Mouse (Mus musculus) bone marrow, adult 2 months (tissue): ENCODE data around the gene Mtcl1. TPM values are rescaled to one million over a fixed set of nuclear protein-coding genes. Genes with fewer than 3 reads are reported as not detected.

Source experiments
- H3K27ac ChIP-seq: fragments of 200-500 bp; 2 replicates; pipeline ENCODE4 v1.5.1; 2012; ENCODE audit warnings: low read depth, mild to moderate bottlenecking, control low read depth, inconsistent platforms, low read length; ENCODE audit not compliant: control insufficient read depth, poor library complexity, insufficient read depth
- H3K4me1 ChIP-seq: fragments of 200-500 bp; 2 replicates; pipeline ENCODE4 v1.6.1; 2011; ENCODE audit warnings: low read length; ENCODE audit not compliant: control insufficient read depth, insufficient read depth
- H3K4me3 ChIP-seq: fragments of 200-500 bp; replicated peaks from 2 replicates; pipeline ENCODE3; 2011; ENCODE audit warnings: mild to moderate bottlenecking, low read depth, low read length, control low read depth; ENCODE audit not compliant: control insufficient read depth
- CTCF ChIP-seq: fragments of 200-500 bp; IDR thresholded peaks from 2 replicates; pipeline ENCODE4 v1.5.1; 2011; ENCODE audit warnings: low read length, control low read depth; ENCODE audit not compliant: control insufficient read depth, insufficient read depth
- POLR2A ChIP-seq: fragments of 200-500 bp; IDR thresholded peaks from 2 replicates; pipeline ENCODE4 v1.6.1; 2011; ENCODE audit warnings: low read depth, mild to moderate bottlenecking, control low read depth, low read length, borderline replicate concordance; ENCODE audit not compliant: control insufficient read depth
- WGBS: fragments of 180-500 bp; shearing (Covaris S2); methylation state at CpG from one replicate; pipeline ENCODE4 v1.1.7; 2018; 5-methylcytosine and 5-hydroxymethylcytosine counted together
- polyA plus RNA-seq: library from polyadenylated mRNA; stranded (reverse); fragments of >200 nt; gene quantifications from 2 replicates; pipeline ENCODE4 v1.2.4, GENCODE M21; 2011; ENCODE audit warnings: low replicate concordance; ENCODE audit not compliant: missing spikeins, insufficient read depth, insufficient read length

The Mtcl1 gene
- polyA plus RNA-seq, 1 experiment = 4.2 TPM

GRCm38 (mm10) chr17:66451143-66451542 lies 1.6 kb upstream of the Mtcl1 start:
- TF ChIP-seq POLR2A (no peak), CTCF (peak; percentile 76)
- no peaks in the 10 kb centered on the region for H3K4me1 ChIP-seq
- H3K27ac ChIP-seq = no peak overlapping the region
- no peak overlapping the region for H3K4me3 ChIP-seq
- WGBS = 1% methylated on average over 11 of the region's 11 CpGs

DNA sequence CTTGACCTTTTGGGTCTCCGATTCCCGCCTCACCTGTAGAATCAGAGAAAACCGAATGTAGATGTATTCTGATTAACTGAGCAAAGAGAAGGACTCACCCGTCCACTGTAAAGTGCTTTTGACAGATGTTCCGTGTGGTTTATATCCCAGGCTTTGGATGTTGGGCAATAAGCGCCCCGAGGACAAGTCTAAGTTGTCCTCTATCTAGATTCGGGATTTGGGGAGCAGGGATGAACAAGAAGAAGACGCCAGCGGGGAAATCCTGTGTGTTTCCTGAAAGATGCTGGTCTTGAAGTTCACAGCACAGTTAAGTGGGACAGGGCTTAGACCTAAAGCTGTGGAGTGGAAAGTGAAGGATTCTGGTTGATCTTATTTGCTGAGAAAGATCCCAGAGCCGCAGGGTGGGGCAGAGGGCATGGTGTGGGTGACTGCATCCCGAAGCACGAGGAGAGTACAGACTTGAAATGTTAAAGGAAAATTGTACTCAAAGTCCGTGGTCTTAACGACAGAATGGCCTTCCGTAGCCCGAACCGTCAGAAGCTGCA lies 1.0 kb upstream of the Mtcl1 start:
- no peak overlapping the region for H3K27ac ChIP-seq
- TF ChIP-seq CTCF (no peak), POLR2A (no peak)
- WGBS = 5% methylated on average over 18 of the region's 18 CpGs
- H3K4me3 ChIP-seq = no peak overlapping the region
- no peaks in the 10 kb centered on the region for H3K4me1 ChIP-seq

DNA sequence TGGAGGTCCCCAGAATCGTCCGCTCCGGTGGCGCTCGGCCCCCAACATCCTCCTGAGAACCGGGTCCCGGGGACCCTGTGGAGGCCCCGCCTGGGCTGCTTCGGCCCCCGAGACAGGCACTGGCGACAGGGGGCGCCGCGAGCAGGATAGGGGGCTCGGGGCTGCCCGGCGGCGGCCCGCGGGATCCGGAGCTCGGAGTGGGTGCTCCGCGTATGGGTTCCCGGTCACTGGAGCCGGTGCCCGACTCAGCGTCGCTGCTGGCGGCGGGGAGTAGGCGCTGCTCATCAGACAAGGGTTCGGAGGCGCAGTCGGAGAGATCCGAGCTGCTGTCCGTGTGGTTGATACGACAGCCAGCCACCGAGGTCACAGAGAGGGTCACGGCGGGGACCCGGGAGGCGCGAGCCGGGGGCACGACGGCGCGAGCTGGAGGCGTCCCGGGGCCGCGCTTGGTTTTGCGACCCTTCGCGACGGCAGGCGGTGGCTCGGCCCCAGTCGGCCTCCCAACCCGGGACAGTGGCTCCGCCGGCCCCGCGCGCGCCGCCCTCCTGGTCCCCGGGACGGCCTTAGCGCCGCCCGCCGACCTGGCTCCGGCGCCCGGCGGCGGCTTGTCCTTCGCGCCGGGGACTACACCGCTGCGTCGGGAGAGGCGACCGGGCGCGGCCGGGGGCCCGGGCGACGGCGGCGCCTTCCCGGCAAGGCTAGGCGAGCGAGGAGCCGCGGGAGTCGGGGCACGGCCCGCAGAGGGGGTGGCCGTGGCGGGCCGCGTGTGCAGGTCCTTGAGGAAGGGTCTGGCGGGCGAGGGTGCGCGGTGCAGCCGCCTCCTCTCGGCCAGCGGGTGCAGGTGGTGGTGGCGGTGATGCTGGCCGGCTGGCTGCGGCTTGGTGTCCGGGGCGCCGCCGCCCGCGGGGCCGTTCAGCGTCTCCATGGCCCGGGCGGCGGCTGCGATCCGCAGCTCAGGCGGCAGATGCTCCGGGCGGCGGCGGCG lies 837 bp downstream of the Mtcl1 start:
- H3K4me3 ChIP-seq = peak overlapping the region; percentile 9
- WGBS = 1% methylated on average over 136 of the region's 136 CpGs
- H3K27ac ChIP-seq = no peak overlapping the region; the same call in 1 of the 2 replicates
- TF ChIP-seq CTCF (no peak), POLR2A (no peak)
- H3K4me1 ChIP-seq = no peaks in the 10 kb centered on the region

GRCm38 (mm10) chr17:66447978-66448377 lies 1.6 kb downstream of the Mtcl1 start:
- H3K4me1 ChIP-seq = no peaks in the 10 kb centered on the region
- 7% methylated on average over 13 of the region's 13 CpGs for WGBS
- TF ChIP-seq POLR2A (no peak), CTCF (no peak)
- H3K27ac ChIP-seq = no peak overlapping the region; the same call in 1 of the 2 replicates
- H3K4me3 ChIP-seq = no peak overlapping the region

- Histone ChIP-seq H3K4me1 (no peaks in the 10 kb centered on the region), H3K27ac (no peak overlapping the region), H3K4me3 (no peak overlapping the region)
- no peak for TF ChIP-seq CTCF
- TF ChIP-seq POLR2A = no peak
- 67% methylated on average over 7 of the region's 7 CpGs for WGBS
These were observed 2.6 kb downstream of the Mtcl1 start for GRCm38 (mm10) chr17:66447007-66447312.

GRCm38 (mm10) chr17:66446196-66447006 lies 3.1 kb downstream of the Mtcl1 start:
- no peaks in the 10 kb centered on the region for H3K4me1 ChIP-seq
- 73% methylated on average over 7 of the region's 7 CpGs for WGBS
- no peak for TF ChIP-seq CTCF
- TF ChIP-seq POLR2A = no peak
- no peak overlapping the region for H3K27ac ChIP-seq
- H3K4me3 ChIP-seq = no peak overlapping the region

GRCm38 (mm10) chr17:66444059-66444700 lies 5.4 kb downstream of the Mtcl1 start:
- 68% methylated on average over 9 of the region's 9 CpGs for WGBS
- Histone ChIP-seq H3K4me3 (no peak overlapping the region), H3K27ac (no peak overlapping the region), H3K4me1 (no peaks in the 10 kb centered on the region)
- TF ChIP-seq POLR2A (no peak), CTCF (no peak)

DNA sequence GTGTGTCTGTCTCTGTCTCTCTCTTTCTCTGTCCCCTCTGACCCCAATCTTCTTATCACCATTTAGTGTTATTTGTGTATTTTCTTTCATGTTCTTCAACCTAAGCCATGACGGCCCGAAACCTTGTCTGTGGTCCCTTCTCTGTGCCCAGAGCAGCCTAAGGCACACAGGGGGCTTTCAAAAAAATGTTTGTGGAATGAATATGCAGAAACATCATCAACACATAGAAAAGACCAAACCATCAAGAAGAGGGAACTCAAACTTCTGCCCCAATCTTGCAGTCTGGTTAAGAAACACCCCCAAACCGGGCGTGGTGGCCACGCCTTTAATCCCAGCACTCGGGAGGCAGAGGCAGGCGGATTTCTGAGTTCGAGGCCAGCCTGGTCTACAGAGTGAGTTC lies 9.7 kb downstream of the Mtcl1 start:
- no peaks in the 10 kb centered on the region for H3K4me1 ChIP-seq
- TF ChIP-seq CTCF = no peak
- no peak for TF ChIP-seq POLR2A
- 71% methylated on average over 8 of the region's 8 CpGs for WGBS
- H3K27ac ChIP-seq = no peak overlapping the region
- H3K4me3 ChIP-seq = no peak overlapping the region
